8 mouse cellular contexts compared by ENCODE assay signal in the genomic region with DNA sequence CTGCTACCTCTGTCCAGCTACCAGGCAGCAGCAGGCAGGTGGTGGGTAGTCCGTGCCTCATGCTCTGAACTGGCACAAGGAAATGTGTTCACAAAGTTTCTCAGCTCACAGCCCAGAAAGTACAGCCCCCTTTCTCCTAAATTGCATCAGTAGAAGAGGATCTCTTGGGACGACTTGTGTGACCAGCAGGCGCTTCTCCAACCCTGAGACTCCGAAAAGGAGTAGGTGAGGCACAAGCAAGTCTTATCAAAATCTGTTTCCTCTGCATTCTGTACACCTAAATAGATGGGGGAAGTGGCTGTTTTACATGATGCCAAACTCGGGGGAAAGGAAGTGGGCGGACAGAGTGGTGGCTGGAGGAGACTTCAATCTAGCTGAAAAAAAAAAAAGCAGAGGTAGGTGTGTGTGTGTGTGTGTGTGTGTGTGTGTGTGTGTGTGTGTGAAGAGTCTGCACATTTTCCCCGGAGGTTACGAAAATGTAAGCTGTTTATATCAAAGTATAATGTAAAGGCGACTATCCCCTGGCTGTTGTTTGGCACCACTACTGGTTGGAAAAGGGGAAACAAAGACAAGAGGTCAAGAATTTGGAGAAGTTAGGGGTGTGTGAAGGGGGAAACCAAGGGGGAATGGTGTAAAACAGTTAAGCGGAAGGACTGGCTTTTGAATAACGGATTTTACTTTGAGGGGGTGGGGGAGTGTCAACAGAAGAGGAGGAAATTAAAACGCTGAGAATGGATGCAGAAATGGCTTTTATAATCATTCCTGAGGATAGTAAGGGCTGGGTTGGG. TPM values are rescaled to one million over a fixed set of nuclear protein-coding genes. Genes with fewer than 3 reads are reported as not detected.
DNase-seq lines count a peak whose midpoint lies in the region; ATAC-seq and TF ChIP-seq lines count a peak whose summit lies in the region.

No protein-coding gene starts in this region.

- H3K36me3 ChIP-seq in kidney, embryonic 15.5 days = no peaks in the 10 kb centered on the region
- no peaks in the 10 kb centered on the region for H3K36me3 ChIP-seq in embryonic facial prominence, embryonic 13.5 days
- H3K36me3 ChIP-seq in hindbrain, postnatal 0 days (ENCODE audit: insufficient read depth, low read length) = no peaks in the 10 kb centered on the region
- no peaks in the 10 kb centered on the region for H3K36me3 ChIP-seq in neural tube, embryonic 13.5 days

- intact Hi-C loops in heart, postnatal 25 days (cut with DNase I) = no loop called here

- peaks cover 24% of the 10 kb centered on the region for H3K4me1 ChIP-seq in kidney, embryonic 15.5 days
- peaks cover 25% of the 10 kb centered on the region for H3K4me1 ChIP-seq in embryonic facial prominence, embryonic 13.5 days
- no peaks in the 10 kb centered on the region for H3K4me1 ChIP-seq in hindbrain, postnatal 0 days (ENCODE audit: insufficient read depth, low read length)
- H3K4me1 ChIP-seq in neural tube, embryonic 13.5 days (replicated peaks) = peaks cover 27% of the 10 kb centered on the region

- ATAC-seq in kidney, embryonic 15.5 days (replicated peaks; ENCODE audit: low FRiP score) = no peak
- no peak for ATAC-seq in embryonic facial prominence, embryonic 13.5 days (ENCODE audit: insufficient number of reproducible peaks, insufficient read depth, low FRiP score, low TSS enrichment, low read depth)
- ATAC-seq in hindbrain, postnatal 0 days = no peak
- ATAC-seq in neural tube, embryonic 13.5 days (ENCODE audit: low read depth) = no peak

- H3K4me2 ChIP-seq in kidney, embryonic 15.5 days = peak overlapping the region; percentile 88
- peak overlapping the region; percentile 90; the same call in 1 of the 2 replicates for H3K4me2 ChIP-seq in embryonic facial prominence, embryonic 13.5 days
- H3K4me2 ChIP-seq in hindbrain, postnatal 0 days (ENCODE audit: low read depth, low read length) = peak overlapping the region; percentile 90
- peak overlapping the region; percentile 96 for H3K4me2 ChIP-seq in neural tube, embryonic 13.5 days

- H3K27me3 ChIP-seq in kidney, embryonic 15.5 days = peaks cover 86% of the 10 kb centered on the region
- peaks cover 92% of the 10 kb centered on the region for H3K27me3 ChIP-seq in embryonic facial prominence, embryonic 13.5 days
- H3K27me3 ChIP-seq in hindbrain, postnatal 0 days (ENCODE audit: insufficient read depth, low read length) = peaks cover 40% of the 10 kb centered on the region
- H3K27me3 ChIP-seq in neural tube, embryonic 13.5 days = peaks cover 84% of the 10 kb centered on the region

- no peak overlapping the region for H3K9ac ChIP-seq in kidney, embryonic 15.5 days
- H3K9ac ChIP-seq in embryonic facial prominence, embryonic 13.5 days = no peak overlapping the region
- H3K9ac ChIP-seq in hindbrain, postnatal 0 days (replicated peaks; ENCODE audit: low read length) = no peak overlapping the region
- H3K9ac ChIP-seq in neural tube, embryonic 13.5 days = no peak overlapping the region

- no peak for TF ChIP-seq CTCF in hindbrain, postnatal 0 days (IDR thresholded peaks at IDR 0.05; ENCODE audit: low read depth)

- H3K27ac ChIP-seq in kidney, embryonic 15.5 days = no peak overlapping the region
- no peak overlapping the region for H3K27ac ChIP-seq in embryonic facial prominence, embryonic 13.5 days
- no peak overlapping the region for H3K27ac ChIP-seq in hindbrain, postnatal 0 days
- no peak overlapping the region for H3K27ac ChIP-seq in neural tube, embryonic 13.5 days (replicated peaks)

- no peaks in the 10 kb centered on the region for H3K9me3 ChIP-seq in kidney, embryonic 15.5 days (replicated peaks)
- H3K9me3 ChIP-seq in embryonic facial prominence, embryonic 13.5 days = no peaks in the 10 kb centered on the region
- H3K9me3 ChIP-seq in hindbrain, postnatal 0 days (ENCODE audit: low read length) = no peaks in the 10 kb centered on the region
- H3K9me3 ChIP-seq in neural tube, embryonic 13.5 days = no peaks in the 10 kb centered on the region

- DNase-seq in kidney, adult 8-10 months = no peak
- DNase-seq in hindbrain, postnatal 0 days (ENCODE audit: low spot score) = no peak
- no peak for DNase-seq in adrenal gland, postnatal 25 days
- DNase-seq in adrenal gland, postnatal 10 days = no peak
- no peak for DNase-seq in heart, postnatal 25 days (ENCODE audit: low spot score)

- 25% methylated on average over 12 of the region's 12 CpGs for WGBS in kidney, embryonic 15.5 days
- 29% methylated on average over 12 of the region's 12 CpGs for WGBS in embryonic facial prominence, embryonic 13.5 days
- 31% methylated on average over 12 of the region's 12 CpGs for WGBS in hindbrain, postnatal 0 days
- 25% methylated on average over 12 of the region's 12 CpGs for WGBS in neural tube, embryonic 13.5 days

- H3K4me3 ChIP-seq in kidney, embryonic 15.5 days (replicated peaks) = peak overlapping the region; percentile 48
- peak overlapping the region; percentile 47 for H3K4me3 ChIP-seq in embryonic facial prominence, embryonic 13.5 days
- H3K4me3 ChIP-seq in hindbrain, postnatal 0 days (ENCODE audit: low read length) = peak overlapping the region; percentile 53
- H3K4me3 ChIP-seq in neural tube, embryonic 13.5 days = peak overlapping the region; percentile 52

RNA-seq across cellular contexts. Expression of gene Kcnk12, which starts 1.7 kb away (rescaled TPM):
- polyA plus RNA-seq in kidney, embryonic 15.5 days (2015; fragmentation: Nextera tagmentation; extraction: Ambion mirVana) = 0.08 TPM in 1 of 2 replicates, not detected in the other
- not detected in 2 replicates for polyA plus RNA-seq in embryonic facial prominence, embryonic 13.5 days (2015; fragmentation: Nextera tagmentation; extraction: Ambion mirVana)
- total RNA-seq in hindbrain, postnatal 0 days (2014; rRNA removed) = 12.8 and 19.5 TPM in 2 replicates
- 2.5 and 2.6 TPM in 2 replicates for polyA plus RNA-seq in hindbrain, postnatal 0 days (2015; fragmentation: Nextera tagmentation; extraction: Ambion mirVana)
- polyA plus RNA-seq in neural tube, embryonic 13.5 days (2015; fragmentation: Nextera tagmentation; extraction: Ambion mirVana) = 0.25 and 0.34 TPM in 2 replicates
- 0.73 and 0.76 TPM in 2 replicates for total RNA-seq in adrenal gland, postnatal 25 days (2021)
- total RNA-seq in adrenal gland, postnatal 10 days (2021) = under 1 TPM; 0.18 to 0.27 TPM
- not detected for total RNA-seq in heart, postnatal 25 days (2021)
